Mouse (Mus musculus) embryonic fibroblast, embryonic 13.5 days (primary cell): Measurements from ENCODE around the gene Cbx7.

Source experiments
- CTCF ChIP-seq: IDR thresholded peaks from 2 replicates; pipeline ENCODE4 v1.5.1; 2011; ENCODE audit warnings: mild to moderate bottlenecking, control low read depth, low read length, moderate library complexity, borderline replicate concordance; ENCODE audit not compliant: insufficient read depth
- POLR2A ChIP-seq: IDR thresholded peaks from 2 replicates; pipeline ENCODE4 v1.6.1; 2011; ENCODE audit warnings: low read depth, mild to moderate bottlenecking, control low read depth, low read length, moderate library complexity

GRCm38 (mm10) chr15:79947681-79948080 is 23.2 kb downstream of the Cbx7 start:
- no peak for TF ChIP-seq POLR2A
- no peak for TF ChIP-seq CTCF
